In the genomic region with DNA sequence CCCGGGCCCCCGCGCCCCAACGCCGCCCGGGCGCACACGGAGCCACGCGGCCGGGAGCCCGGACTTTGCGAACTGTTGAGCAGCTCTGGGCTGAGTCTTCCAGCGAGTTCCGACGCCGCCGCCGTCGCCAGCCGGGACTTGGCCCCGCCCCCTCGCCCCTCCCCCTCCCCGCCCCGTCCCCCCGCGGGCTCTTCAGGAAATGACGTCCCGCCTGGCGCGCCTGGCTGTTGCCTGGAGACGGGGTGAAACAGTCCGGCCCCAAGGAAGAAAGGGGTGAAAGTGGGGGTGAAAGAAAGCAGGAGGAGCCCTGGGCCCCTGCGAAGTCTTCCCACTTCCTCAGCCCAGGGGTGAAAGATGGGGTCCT, we compare ENCODE assay signal across 8 mouse cellular contexts. TPM values are rescaled to one million over a fixed set of nuclear protein-coding genes. Genes with fewer than 3 reads are reported as not detected.
DNase-seq lines count a peak whose midpoint lies in the region; ATAC-seq lines count a peak whose summit lies in the region.

A gene (minus strand): TSS at position 77 of the 364 bp plus-strand sequence.

- peak within 1 kb of the TSS; percentile 73 for H3K4me3 ChIP-seq in embryonic facial prominence, embryonic 15.5 days (replicated peaks)
- peak within 1 kb of the TSS; percentile 71 for H3K4me3 ChIP-seq in heart, embryonic 12.5 days
- H3K4me3 ChIP-seq in kidney, embryonic 16.5 days (ENCODE audit: low read length), result peak within 1 kb of the TSS; percentile 72
- peak within 1 kb of the TSS; percentile 60 for H3K4me3 ChIP-seq in liver, embryonic 13.5 days (replicated peaks)
- H3K4me3 ChIP-seq in stomach, embryonic 14.5 days (ENCODE audit: low read depth, low read length), result peak within 1 kb of the TSS; percentile 64

- H3K27me3 ChIP-seq in embryonic facial prominence, embryonic 15.5 days, result peaks cover 15% of the 10 kb centered on the region
- peaks cover 44% of the 10 kb centered on the region for H3K27me3 ChIP-seq in heart, embryonic 12.5 days (replicated peaks)
- H3K27me3 ChIP-seq in kidney, embryonic 16.5 days (ENCODE audit: insufficient read depth, low read length), result peaks cover 8% of the 10 kb centered on the region; the same call in 1 of the 2 replicates
- H3K27me3 ChIP-seq in liver, embryonic 13.5 days, result peaks cover 70% of the 10 kb centered on the region
- 0 out of 2 replicates have a peak, but pooled peaks cover 3% of the 10 kb centered on the region for H3K27me3 ChIP-seq in stomach, embryonic 14.5 days (ENCODE audit: control insufficient read depth, insufficient read depth, low read length)

- peak within 1 kb of the TSS; percentile 95 for H3K4me2 ChIP-seq in embryonic facial prominence, embryonic 15.5 days (replicated peaks)
- H3K4me2 ChIP-seq in heart, embryonic 12.5 days, result peak within 1 kb of the TSS; percentile 90
- H3K4me2 ChIP-seq in kidney, embryonic 16.5 days (replicated peaks; ENCODE audit: low read depth, low read length), result peak within 1 kb of the TSS; percentile 97
- H3K4me2 ChIP-seq in liver, embryonic 13.5 days, result peak within 1 kb of the TSS; percentile 72
- peak within 1 kb of the TSS; percentile 94 for H3K4me2 ChIP-seq in stomach, embryonic 14.5 days (replicated peaks; ENCODE audit: low read depth, low read length)

- no peak within 1 kb of the TSS for H3K27ac ChIP-seq in embryonic facial prominence, embryonic 15.5 days (replicated peaks)
- no peak within 1 kb of the TSS for H3K27ac ChIP-seq in heart, embryonic 12.5 days (ENCODE audit: poor library complexity, severe bottlenecking)
- H3K27ac ChIP-seq in kidney, embryonic 16.5 days (ENCODE audit: low read length), result no peak within 1 kb of the TSS
- H3K27ac ChIP-seq in liver, embryonic 13.5 days, result no peak within 1 kb of the TSS
- H3K27ac ChIP-seq in stomach, embryonic 14.5 days (ENCODE audit: low read length), result no peak within 1 kb of the TSS

- ATAC-seq in embryonic facial prominence, embryonic 15.5 days (ENCODE audit: insufficient number of reproducible peaks, low FRiP score, low TSS enrichment, low read depth), result peak; percentile 82
- ATAC-seq in heart, embryonic 12.5 days (ENCODE audit: insufficient number of reproducible peaks, low FRiP score), result peak; percentile 81
- ATAC-seq in kidney, embryonic 16.5 days (ENCODE audit: low FRiP score, low TSS enrichment), result peak; percentile 88
- ATAC-seq in liver, embryonic 13.5 days (ENCODE audit: low read depth), result peak; percentile 66
- peak; percentile 78 for ATAC-seq in stomach, embryonic 14.5 days (ENCODE audit: insufficient number of reproducible peaks, insufficient read depth, low FRiP score, low read depth)

- H3K9me3 ChIP-seq in embryonic facial prominence, embryonic 15.5 days (replicated peaks), result no peaks in the 10 kb centered on the region
- H3K9me3 ChIP-seq in heart, embryonic 12.5 days (replicated peaks), result no peaks in the 10 kb centered on the region
- no peaks in the 10 kb centered on the region for H3K9me3 ChIP-seq in kidney, embryonic 16.5 days (ENCODE audit: low read length)
- no peaks in the 10 kb centered on the region for H3K9me3 ChIP-seq in liver, embryonic 13.5 days (replicated peaks)
- H3K9me3 ChIP-seq in stomach, embryonic 14.5 days (ENCODE audit: control insufficient read depth, low read depth, low read length), result no peaks in the 10 kb centered on the region

- WGBS in embryonic facial prominence, embryonic 15.5 days, result under 1% methylated on average over 23 of the region's 34 CpGs
- WGBS in heart, embryonic 12.5 days, result under 1% methylated on average over 24 of the region's 34 CpGs
- 1% methylated on average over 24 of the region's 34 CpGs for WGBS in kidney, embryonic 16.5 days
- WGBS in liver, embryonic 13.5 days (ENCODE audit: insufficient replicate concordance), result under 1% methylated on average over 24 of the region's 34 CpGs
- WGBS in stomach, embryonic 14.5 days, result 1% methylated on average over 30 of the region's 34 CpGs

- H3K9ac ChIP-seq in embryonic facial prominence, embryonic 15.5 days, result peak within 1 kb of the TSS; percentile 54
- H3K9ac ChIP-seq in heart, embryonic 12.5 days, result peak within 1 kb of the TSS; percentile 70
- H3K9ac ChIP-seq in kidney, embryonic 16.5 days (replicated peaks; ENCODE audit: low read length), result peak within 1 kb of the TSS; percentile 78
- H3K9ac ChIP-seq in liver, embryonic 13.5 days, result peak within 1 kb of the TSS; percentile 29; the same call in 1 of the 2 replicates
- peak within 1 kb of the TSS; percentile 57 for H3K9ac ChIP-seq in stomach, embryonic 14.5 days (replicated peaks; ENCODE audit: low read depth, low read length)

- H3K4me1 ChIP-seq in embryonic facial prominence, embryonic 15.5 days, result peaks cover 29% of the 10 kb centered on the region
- peaks cover 23% of the 10 kb centered on the region for H3K4me1 ChIP-seq in heart, embryonic 12.5 days (replicated peaks)
- H3K4me1 ChIP-seq in kidney, embryonic 16.5 days (ENCODE audit: insufficient read depth, low read length), result peaks cover 29% of the 10 kb centered on the region
- H3K4me1 ChIP-seq in liver, embryonic 13.5 days (replicated peaks), result peaks cover 17% of the 10 kb centered on the region
- peaks cover 6% of the 10 kb centered on the region; the same call in 1 of the 2 replicates for H3K4me1 ChIP-seq in stomach, embryonic 14.5 days (ENCODE audit: control insufficient read depth, insufficient read depth, low read length)

- peak; percentile 44 to 47 for DNase-seq in left cerebral cortex, adult 18-20 months (ENCODE audit: low spot score in 2 of 2)
- DNase-seq in left cerebral cortex, adult 11 months (ENCODE audit: low spot score), result no peak
- peak; percentile 8 for DNase-seq in liver, embryonic 13.5 days
- peak; percentile 65 to 70 for DNase-seq in natural killer cell, adult 2 months (ENCODE audit: low spot score in 2 of 2)

- no peaks in the 10 kb centered on the region for H3K36me3 ChIP-seq in embryonic facial prominence, embryonic 15.5 days
- no peaks in the 10 kb centered on the region for H3K36me3 ChIP-seq in heart, embryonic 12.5 days
- H3K36me3 ChIP-seq in kidney, embryonic 16.5 days (ENCODE audit: insufficient read depth, low read length), result no peaks in the 10 kb centered on the region
- no peaks in the 10 kb centered on the region for H3K36me3 ChIP-seq in liver, embryonic 13.5 days
- H3K36me3 ChIP-seq in stomach, embryonic 14.5 days (ENCODE audit: control insufficient read depth, insufficient read depth, low read length), result no peaks in the 10 kb centered on the region

RNA-seq across cellular contexts. Expression of the gene that starts here (rescaled TPM):
- total RNA-seq in left cerebral cortex, adult 18-20 months (2021), result 10 to 100 TPM; 38.5 to 42.1 TPM
- 4.9 and 5.2 TPM in 2 replicates for polyA plus RNA-seq in embryonic facial prominence, embryonic 15.5 days (2015; fragmentation: Nextera tagmentation; extraction: Ambion mirVana)
- 4.7 and 5.1 TPM in 2 replicates for polyA plus RNA-seq in heart, embryonic 12.5 days (2016; fragmentation: Nextera tagmentation; extraction: Ambion mirVana)
- 4.8 and 5.6 TPM in 2 replicates for polyA plus RNA-seq in kidney, embryonic 16.5 days (2015; fragmentation: Nextera tagmentation; extraction: Ambion mirVana)
- 0.10 and 0.18 TPM in 2 replicates for polyA plus RNA-seq in liver, embryonic 13.5 days (2015; fragmentation: Nextera tagmentation; extraction: Ambion mirVana)
- 4.6 and 6.0 TPM in 2 replicates for polyA plus RNA-seq in stomach, embryonic 14.5 days (2014; fragmentation: Nextera tagmentation; extraction: Ambion mirVana)

Comparison
In these comparisons a context has a peak if more than half of its experiments do, and no peak if none do; other contexts are left out.
1. Peak in DNase-seq, ATAC-seq, H3K4me3 ChIP-seq, H3K9ac ChIP-seq and H3K4me2 ChIP-seq in liver, embryonic 13.5 days; RNA of the gene not detected or under 1 TPM.